Mouse (Mus musculus) forebrain, embryonic 16.5 days (tissue): ENCODE data around the gene Gnas. TPM values are rescaled to one million over a fixed set of nuclear protein-coding genes. Genes with fewer than 3 reads are reported as not detected.

Experiments
- ATAC-seq: fragments of 200-750 bp; cut with Nextera tagmentation; 2 replicates; pipeline ENCODE4 v1.8.0; 2017; ENCODE audit warnings: mild to moderate bottlenecking, moderate library complexity
- H3K27ac ChIP-seq: fragments of 300-500 bp; sonication (generic); 2 replicates; pipeline ENCODE4 v1.5.1; 2014; ENCODE audit warnings: low read length, control low read depth
- H3K27me3 ChIP-seq: fragments of 300-500 bp; sonication (generic); replicated peaks from 2 replicates; pipeline ENCODE4 v1.6.1; 2014; ENCODE audit warnings: low read length; ENCODE audit not compliant: control insufficient read depth, insufficient read depth
- H3K36me3 ChIP-seq: fragments of 300-500 bp; sonication (generic); 2 replicates; pipeline ENCODE4 v1.6.1; 2014; ENCODE audit not compliant: control insufficient read depth, insufficient read depth
- H3K4me1 ChIP-seq: fragments of 300-500 bp; sonication (generic); replicated peaks from 2 replicates; pipeline ENCODE4 v1.6.1; 2014; ENCODE audit warnings: low read length; ENCODE audit not compliant: control insufficient read depth, insufficient read depth
- H3K4me2 ChIP-seq: fragments of 300-500 bp; sonication (generic); 2 replicates; pipeline ENCODE4 v1.6.1; 2014; ENCODE audit warnings: mild to moderate bottlenecking, low read length, control low read depth
- H3K4me3 ChIP-seq: fragments of 300-500 bp; sonication (generic); replicated peaks from 2 replicates; pipeline ENCODE4 v1.5.1; 2014; ENCODE audit warnings: mild to moderate bottlenecking, low read length, control low read depth
- H3K9ac ChIP-seq: fragments of 300-500 bp; sonication (generic); replicated peaks from 2 replicates; pipeline ENCODE4 v1.6.1; 2014; ENCODE audit warnings: low read depth, low read length, control low read depth
- H3K9me3 ChIP-seq: fragments of 300-500 bp; sonication (generic); 2 replicates; pipeline ENCODE4 v1.6.1; 2016; ENCODE audit warnings: low read length; ENCODE audit not compliant: control insufficient read depth
- WGBS: fragments of 180-500 bp; shearing (Covaris S2); extraction: QIAGEN DNeasy Blood & Tissue Kit; methylation state at CpG from one replicate; pipeline ENCODE4 v1.1.7; 2014; 5-methylcytosine and 5-hydroxymethylcytosine counted together
- polyA plus RNA-seq: library from polyadenylated mRNA; unstranded; fragments of >200 nt; fragmentation: Nextera tagmentation; extraction: Ambion mirVana; gene quantifications from 2 replicates; pipeline ENCODE4 v1.2.1, GENCODE M21; 2015

Gene Gnas
- polyA plus RNA-seq, 1 experiment from 2014 or later: 1,187 TPM

DNA sequence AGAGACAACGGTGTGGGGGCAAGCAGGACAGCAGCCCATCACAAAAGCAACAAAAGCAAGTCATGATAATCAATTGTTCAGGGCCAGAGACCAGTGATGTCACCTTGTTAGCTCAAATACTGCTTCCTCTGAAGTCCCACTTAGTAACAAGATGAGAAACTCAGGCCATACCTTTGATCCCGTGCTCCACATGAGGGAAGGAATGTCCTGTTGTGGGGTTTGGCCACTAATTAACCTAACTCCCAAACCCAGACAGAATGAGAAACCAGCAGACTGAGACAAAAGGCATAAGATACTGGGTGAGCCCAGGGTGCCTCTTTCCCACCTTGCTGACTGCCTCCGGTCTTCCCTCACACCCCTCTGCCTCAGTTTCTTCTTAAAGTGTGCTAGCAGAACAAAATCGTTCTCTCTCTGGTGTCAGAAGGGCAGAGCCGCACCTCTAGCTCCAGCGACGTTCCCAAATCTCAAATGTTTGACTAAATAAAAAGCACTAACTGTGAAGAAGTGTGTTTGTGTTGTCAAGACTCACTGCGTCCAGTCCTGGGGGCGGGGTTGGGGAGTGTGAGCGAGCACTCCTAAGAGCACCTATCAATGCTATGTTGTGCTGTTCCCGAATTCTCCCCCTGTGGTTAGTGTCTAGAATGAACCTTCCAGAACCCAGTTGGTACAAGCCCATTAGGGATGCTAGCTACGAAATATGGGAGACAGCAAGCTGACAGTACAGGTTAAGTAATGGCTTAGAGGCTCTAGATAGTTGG, 4.7 kb downstream of the Gnas start:
- Histone ChIP-seq H3K9me3 (peaks cover 23% of the 10 kb centered on the region), H3K27ac (no peak overlapping the region), H3K4me3 (no peak overlapping the region), H3K4me2 (no peak overlapping the region), H3K4me1 (peaks cover 37% of the 10 kb centered on the region), H3K9ac (no peak overlapping the region), H3K27me3 (peaks cover 35% of the 10 kb centered on the region), H3K36me3 (peaks cover 29% of the 10 kb centered on the region)
- 35% methylated on average over 12 of the region's 12 CpGs for WGBS
- ATAC-seq: no peak

DNA sequence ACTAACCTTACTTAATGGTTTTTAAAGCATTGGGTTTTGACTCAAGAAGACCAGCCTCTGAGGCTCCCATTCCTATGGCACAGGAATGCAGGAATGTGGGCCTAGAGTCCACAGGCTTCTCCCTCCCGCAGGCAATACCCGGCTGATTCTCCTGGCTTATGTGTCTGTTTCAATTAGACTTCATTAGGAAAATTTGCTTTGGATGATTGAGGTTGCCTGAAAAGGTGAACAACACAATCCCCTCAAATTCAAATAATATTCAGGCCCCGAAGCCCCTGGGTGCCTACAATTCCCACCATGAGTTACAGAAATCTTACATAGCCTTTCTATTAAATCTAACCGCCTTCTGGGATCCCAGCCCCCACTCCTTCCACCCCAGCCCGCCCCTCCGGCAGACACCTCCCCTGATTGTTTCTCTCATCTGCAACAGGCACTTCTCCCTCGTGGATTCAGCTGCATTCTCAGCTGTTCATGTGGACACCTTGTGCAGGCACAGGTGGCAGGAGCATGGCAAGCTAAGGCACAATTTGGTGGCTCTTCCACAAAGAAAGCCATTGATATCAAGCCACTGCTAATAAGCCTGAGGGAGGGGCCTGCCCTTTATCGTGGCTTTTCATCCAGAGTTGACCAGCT, 7.0 kb downstream of the Gnas start:
- WGBS: 23% methylated on average over 8 of the region's 8 CpGs
- peaks cover 28% of the 10 kb centered on the region for H3K4me1 ChIP-seq
- H3K4me2 ChIP-seq: peak overlapping the region; percentile 59
- peaks cover 12% of the 10 kb centered on the region for H3K27me3 ChIP-seq
- peak overlapping the region; percentile 39; the same call in 1 of the 2 replicates for H3K9ac ChIP-seq
- H3K4me3 ChIP-seq: peak overlapping the region; percentile 36
- H3K36me3 ChIP-seq: peaks cover 6% of the 10 kb centered on the region
- peaks cover 13% of the 10 kb centered on the region for H3K9me3 ChIP-seq
- no peak overlapping the region for H3K27ac ChIP-seq
- no peak for ATAC-seq

DNA sequence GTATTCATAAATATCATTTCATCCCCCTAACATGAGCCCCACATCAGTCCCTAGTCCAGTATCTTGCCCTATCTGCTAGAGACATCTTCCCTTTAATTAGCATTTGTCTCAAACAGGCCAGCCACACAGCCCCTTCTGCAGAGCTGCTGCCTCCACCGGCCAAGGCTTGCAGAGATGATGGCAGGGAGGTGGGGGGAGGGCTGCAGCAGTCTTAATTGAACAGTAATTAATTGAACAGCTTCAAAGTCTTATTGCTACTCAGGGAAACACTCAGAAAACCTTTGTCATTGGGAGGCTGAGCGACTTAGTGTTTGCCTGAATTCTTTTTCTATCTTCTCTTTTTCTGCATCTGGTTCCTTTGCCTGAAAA, 7.5 kb downstream of the Gnas start:
- Histone ChIP-seq H3K27me3 (peaks cover 7% of the 10 kb centered on the region), H3K4me1 (peaks cover 28% of the 10 kb centered on the region), H3K4me3 (peak overlapping the region; percentile 36), H3K36me3 (0 out of 2 replicates have a peak, but pooled peaks cover 2% of the 10 kb centered on the region), H3K9ac (peak overlapping the region; percentile 39; the same call in 1 of the 2 replicates), H3K9me3 (peaks cover 13% of the 10 kb centered on the region), H3K4me2 (peak overlapping the region; percentile 59), H3K27ac (no peak overlapping the region)
- no peak for ATAC-seq
- WGBS: 7% methylated on average over 2 of the region's 2 CpGs

DNA sequence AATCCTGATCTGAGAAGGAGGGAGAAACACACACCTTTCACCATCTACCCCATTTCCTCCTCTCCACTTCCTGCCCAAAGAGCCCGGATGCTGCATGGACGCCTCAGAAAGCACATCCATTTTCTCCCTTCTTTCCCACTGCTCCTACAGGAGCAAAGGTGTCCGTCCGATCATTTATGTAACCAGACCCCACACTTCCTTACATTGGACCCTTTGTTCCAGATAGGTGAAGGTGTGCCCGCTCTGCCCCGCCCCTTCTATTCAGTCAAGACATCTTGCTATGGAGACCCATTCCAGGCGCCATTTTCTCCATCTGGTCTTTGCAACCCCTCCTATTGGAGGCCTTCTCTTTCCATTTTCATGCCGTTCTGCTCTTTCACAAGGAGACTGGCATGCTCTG, 10.3 kb downstream of the Gnas start:
- Histone ChIP-seq H3K27me3 (peaks cover 15% of the 10 kb centered on the region), H3K4me3 (peak overlapping the region; percentile 61), H3K27ac (peak overlapping the region; percentile 91), H3K4me1 (peaks cover 40% of the 10 kb centered on the region), H3K9ac (peak overlapping the region; percentile 62), H3K9me3 (peaks cover 37% of the 10 kb centered on the region), H3K4me2 (peak overlapping the region; percentile 50), H3K36me3 (no peaks in the 10 kb centered on the region)
- peak; percentile 14 for ATAC-seq
- WGBS: 56% methylated on average over 8 of the region's 8 CpGs

DNA sequence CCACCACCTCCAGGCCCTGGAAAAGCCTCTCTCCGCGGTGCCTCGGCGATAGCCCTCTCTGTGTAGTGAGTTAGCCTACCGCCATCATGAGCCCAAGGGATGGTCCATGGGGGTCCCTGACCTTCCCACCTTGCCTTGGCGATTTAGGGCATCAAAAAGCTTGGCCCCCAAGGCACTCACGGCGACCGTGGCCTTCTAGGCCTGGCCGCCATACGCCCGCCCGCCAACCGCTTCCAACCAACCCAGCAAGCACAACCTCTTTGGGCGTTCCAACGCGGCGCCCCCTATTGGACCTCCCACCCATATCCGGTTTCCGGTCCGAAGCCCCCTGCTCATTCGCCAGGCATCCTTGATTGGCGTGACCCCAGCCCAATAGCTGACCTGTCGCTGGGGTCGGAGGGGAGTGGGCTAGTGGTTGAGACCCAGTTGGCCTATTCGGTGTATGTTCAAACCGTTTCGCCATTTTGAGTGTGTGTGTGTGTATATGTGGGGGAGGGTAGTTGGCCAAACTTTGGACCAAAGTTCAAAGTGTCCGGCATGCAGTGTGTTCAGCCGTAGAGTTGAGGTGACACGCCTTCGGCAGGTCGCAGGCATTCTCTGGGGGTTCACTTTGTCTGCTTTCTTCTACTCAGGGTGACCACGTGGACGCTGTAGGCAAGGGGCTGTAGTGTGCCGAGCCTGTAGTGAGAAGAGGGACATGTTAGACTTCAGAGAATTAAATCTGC, 11.2 kb downstream of the Gnas start:
- peak; percentile 92 for ATAC-seq
- WGBS: 54% methylated on average over 36 of the region's 36 CpGs
- Histone ChIP-seq H3K4me3 (peak overlapping the region; percentile 61), H3K9me3 (peaks cover 44% of the 10 kb centered on the region), H3K27me3 (peaks cover 20% of the 10 kb centered on the region), H3K27ac (peak overlapping the region; percentile 91), H3K4me2 (peak overlapping the region; percentile 63), H3K9ac (peak overlapping the region; percentile 62), H3K36me3 (no peaks in the 10 kb centered on the region), H3K4me1 (peaks cover 45% of the 10 kb centered on the region)

DNA sequence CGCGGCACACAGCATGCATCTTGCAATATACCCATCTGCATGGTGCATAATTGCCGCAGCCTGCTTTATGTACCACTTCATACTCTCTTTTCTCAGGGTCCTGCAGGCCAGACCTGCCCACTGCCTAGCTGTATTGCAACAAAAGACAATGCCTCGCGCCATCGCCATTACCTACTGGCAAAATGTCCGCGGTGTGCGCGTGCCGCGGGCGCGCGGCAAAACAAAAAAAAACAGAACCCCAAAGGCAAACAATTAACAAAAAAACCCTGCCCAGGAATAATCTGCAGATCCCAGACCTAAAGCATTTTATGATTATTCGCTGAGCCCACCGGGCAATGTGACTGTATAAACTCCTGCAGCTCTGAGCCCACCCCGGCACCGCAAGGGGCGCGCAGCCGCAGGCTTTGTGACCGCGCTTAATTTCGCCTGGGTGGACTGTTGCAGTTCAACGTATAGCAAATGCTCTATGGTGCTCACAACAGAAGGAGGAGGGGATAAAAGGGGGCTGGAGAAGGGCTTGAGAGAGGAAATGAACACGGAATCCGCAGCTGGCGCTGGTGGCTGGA, 11.9 kb downstream of the Gnas start:
- H3K9me3 ChIP-seq: peaks cover 48% of the 10 kb centered on the region
- H3K36me3 ChIP-seq: no peaks in the 10 kb centered on the region
- peaks cover 44% of the 10 kb centered on the region for H3K4me1 ChIP-seq
- no peak for ATAC-seq
- H3K4me3 ChIP-seq: peak overlapping the region; percentile 61
- WGBS: 44% methylated on average over 29 of the region's 29 CpGs
- peak overlapping the region; percentile 63 for H3K4me2 ChIP-seq
- peaks cover 26% of the 10 kb centered on the region for H3K27me3 ChIP-seq
- H3K9ac ChIP-seq: no peak overlapping the region
- H3K27ac ChIP-seq: no peak overlapping the region

DNA sequence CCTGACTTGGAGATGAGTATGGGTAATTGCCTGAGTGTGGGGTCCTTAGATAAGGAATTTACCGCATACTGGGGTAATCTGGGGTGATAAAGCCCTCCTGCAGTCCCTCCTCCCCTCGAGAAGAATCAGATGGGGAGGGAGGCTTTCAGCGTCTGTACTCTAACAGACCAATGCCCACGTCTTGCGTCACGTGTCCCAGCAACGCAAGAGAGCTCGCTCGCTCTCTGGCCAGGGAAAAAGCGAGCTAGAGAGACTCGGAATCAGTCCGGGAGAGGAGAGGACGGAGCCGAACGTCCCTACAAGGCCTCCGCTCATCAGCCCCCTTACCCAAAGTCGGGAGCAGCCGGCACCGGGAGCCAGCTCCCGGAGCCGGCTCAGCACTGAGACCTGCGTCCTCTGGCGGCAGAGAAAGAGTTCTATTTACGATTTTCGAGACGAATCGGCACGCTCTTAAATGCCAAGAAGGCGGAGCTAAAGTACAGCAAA, 13.0 kb downstream of the Gnas start:
- H3K9me3 ChIP-seq: peaks cover 48% of the 10 kb centered on the region
- no peak overlapping the region for H3K27ac ChIP-seq
- H3K4me2 ChIP-seq: peak overlapping the region; percentile 40
- 56% methylated on average over 29 of the region's 29 CpGs for WGBS
- no peak overlapping the region for H3K9ac ChIP-seq
- peaks cover 33% of the 10 kb centered on the region for H3K4me1 ChIP-seq
- ATAC-seq: no peak
- peaks cover 28% of the 10 kb centered on the region for H3K27me3 ChIP-seq
- H3K4me3 ChIP-seq: peak overlapping the region; percentile 19
- no peaks in the 10 kb centered on the region for H3K36me3 ChIP-seq

DNA sequence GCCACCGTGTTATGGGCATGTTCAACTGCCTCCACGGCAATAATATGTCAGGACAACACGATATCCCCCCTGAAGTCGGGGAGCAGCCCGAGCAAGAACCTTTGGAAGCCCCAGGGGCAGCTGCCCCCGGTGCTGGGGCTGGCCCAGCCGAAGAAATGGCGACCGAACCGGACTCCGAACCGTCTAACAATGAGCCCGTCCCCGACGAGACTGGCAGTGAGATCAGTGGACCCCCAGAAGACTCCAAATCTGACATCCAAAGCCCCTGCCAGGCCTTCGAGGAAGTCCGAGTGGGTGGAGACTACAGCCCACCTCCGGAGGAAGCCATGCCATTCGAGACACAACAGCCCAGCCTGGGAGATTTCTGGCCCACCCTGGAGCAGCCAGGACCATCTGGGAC, 13.7 kb downstream of the Gnas start:
- WGBS: 68% methylated on average over 19 of the region's 19 CpGs
- Histone ChIP-seq H3K4me2 (no peak overlapping the region), H3K9ac (no peak overlapping the region), H3K9me3 (peaks cover 48% of the 10 kb centered on the region), H3K36me3 (no peaks in the 10 kb centered on the region), H3K4me3 (no peak overlapping the region), H3K27ac (no peak overlapping the region), H3K27me3 (peaks cover 28% of the 10 kb centered on the region), H3K4me1 (peaks cover 27% of the 10 kb centered on the region)
- no peak for ATAC-seq

DNA sequence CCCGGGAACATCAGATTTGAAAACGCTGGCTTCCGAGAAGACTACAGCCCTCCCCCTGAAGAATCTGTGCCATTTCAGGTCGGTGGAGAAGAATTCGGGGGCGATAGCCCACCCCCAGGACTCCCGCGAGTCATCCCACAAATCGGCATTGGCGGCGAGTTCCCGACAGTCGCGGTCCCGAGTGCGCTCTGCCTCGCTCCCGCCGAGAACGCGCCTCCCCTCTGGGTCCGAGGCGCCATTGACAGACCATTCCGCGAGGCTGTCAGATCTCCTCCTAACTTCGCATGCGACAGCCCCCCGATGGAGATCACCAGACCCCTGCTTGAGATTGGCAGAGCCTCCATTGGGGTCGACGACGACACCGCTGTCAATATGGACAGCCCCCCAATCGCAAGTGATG, 14.4 kb downstream of the Gnas start:
- Histone ChIP-seq H3K9me3 (peaks cover 48% of the 10 kb centered on the region), H3K4me1 (peaks cover 22% of the 10 kb centered on the region), H3K27ac (no peak overlapping the region), H3K4me2 (peak overlapping the region; percentile 19; the same call in 1 of the 2 replicates), H3K4me3 (peak overlapping the region; percentile 11), H3K36me3 (no peaks in the 10 kb centered on the region), H3K27me3 (peaks cover 28% of the 10 kb centered on the region), H3K9ac (no peak overlapping the region)
- no peak for ATAC-seq
- WGBS: 48% methylated on average over 33 of the region's 33 CpGs
